Mouse (Mus musculus): ENCODE results near the gene Dnajc4. TPM values are rescaled to one million over a fixed set of nuclear protein-coding genes. Genes with fewer than 3 reads are reported as not detected.

Dnajc4 gene
- total RNA-seq, 2 experiments from 2014 or later = 43.4 to 50.0 TPM

DNA sequence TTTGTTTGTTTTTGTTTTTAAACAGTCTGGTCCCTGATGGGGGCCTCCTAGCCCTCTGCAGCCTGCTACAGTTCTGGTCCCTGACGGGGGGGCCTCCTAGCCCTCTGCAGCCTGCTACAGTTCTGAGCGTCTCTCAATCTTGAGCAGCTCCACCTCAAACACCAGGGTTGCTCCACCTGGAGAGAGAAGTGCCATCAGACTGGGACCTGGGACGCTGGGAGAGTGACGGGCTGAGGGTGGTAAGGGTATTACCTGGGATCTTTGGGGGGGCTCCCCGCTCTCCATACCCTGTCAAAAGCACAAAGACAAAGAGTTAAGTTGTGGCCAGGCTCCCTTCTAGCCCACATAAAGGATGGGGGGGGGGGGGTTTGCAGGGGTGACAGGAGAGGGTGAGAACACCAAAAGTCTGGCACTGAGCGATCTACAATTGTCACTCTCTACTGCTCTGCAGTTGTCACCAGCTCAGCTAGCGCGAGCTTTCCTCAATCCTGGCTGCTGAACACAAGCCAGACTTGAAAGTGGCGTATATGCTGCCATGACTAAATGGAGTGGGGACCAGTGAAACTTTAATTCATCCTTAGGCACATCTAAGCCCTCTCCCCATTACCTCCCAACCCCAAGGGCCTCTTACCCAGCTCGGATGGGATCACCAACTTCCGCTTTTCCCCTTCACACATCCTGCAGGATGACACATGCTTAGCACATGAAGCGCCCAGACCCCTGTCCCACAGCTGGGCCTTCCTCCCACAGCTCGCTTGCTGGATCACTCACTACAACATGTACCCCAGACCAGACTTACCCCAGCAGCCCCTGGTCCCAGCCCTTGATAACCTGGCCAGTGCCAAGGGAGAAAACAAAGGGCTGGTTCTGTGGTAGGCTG is 14.4 kb downstream of the Dnajc4 start:
- DNase-seq (ENCODE audit: low spot score in 2 of 2) = no peak

DNA sequence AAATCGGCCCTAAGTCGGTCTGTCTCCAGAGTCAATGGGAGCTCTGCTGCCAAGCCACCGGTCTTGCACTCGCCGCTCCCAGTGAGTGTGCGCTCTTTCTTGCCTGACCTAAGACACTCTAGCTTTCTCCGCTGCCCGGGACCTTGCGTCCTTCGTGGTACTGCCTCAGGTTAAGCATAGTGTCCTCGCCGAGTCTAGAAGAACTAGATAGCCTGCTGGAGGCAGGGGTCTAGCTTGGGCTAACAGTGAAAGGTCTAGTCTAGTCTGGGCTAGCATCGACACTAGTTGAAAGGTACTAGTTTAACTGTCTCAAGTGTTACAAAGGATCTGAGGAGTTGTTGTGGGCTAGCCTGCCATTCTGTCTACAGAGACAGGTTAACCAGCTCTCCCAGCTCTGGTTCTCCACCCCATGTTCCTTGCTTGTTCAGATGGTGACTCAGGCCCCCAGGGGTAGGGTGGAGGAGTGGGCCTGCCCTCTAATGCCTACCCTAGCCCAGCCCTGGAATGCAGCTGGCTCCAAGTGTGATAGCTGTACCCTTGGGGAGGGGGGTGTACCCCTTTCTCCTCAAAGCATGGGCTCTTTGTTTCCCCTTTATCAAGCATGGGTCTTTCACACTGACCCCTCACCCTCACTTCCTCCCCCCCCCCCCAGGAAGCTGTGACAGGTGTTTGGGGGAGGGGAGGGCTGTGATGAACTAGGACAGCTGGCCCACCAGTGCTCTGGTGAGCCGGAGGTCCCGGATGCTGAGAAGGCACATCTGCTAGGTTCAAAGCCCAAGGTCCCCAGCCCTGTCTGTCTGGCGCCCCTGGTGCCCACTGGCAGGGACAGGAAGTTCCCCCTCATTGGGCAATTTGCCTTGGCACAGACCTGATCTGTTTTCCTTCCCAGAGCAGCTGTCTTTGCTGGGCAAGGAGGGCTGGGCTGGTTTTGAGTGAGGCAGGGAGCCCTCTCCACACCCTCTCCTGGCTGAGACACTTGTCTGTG is 16.5 kb downstream of the Dnajc4 start, which contains the start of gene Plcb3:
Plcb3 (minus strand) TSS at position 934 of the 985 bp plus-strand sequence.
- peak; percentile 51 to 52 for DNase-seq (ENCODE audit: low spot score in 2 of 2)

DNA sequence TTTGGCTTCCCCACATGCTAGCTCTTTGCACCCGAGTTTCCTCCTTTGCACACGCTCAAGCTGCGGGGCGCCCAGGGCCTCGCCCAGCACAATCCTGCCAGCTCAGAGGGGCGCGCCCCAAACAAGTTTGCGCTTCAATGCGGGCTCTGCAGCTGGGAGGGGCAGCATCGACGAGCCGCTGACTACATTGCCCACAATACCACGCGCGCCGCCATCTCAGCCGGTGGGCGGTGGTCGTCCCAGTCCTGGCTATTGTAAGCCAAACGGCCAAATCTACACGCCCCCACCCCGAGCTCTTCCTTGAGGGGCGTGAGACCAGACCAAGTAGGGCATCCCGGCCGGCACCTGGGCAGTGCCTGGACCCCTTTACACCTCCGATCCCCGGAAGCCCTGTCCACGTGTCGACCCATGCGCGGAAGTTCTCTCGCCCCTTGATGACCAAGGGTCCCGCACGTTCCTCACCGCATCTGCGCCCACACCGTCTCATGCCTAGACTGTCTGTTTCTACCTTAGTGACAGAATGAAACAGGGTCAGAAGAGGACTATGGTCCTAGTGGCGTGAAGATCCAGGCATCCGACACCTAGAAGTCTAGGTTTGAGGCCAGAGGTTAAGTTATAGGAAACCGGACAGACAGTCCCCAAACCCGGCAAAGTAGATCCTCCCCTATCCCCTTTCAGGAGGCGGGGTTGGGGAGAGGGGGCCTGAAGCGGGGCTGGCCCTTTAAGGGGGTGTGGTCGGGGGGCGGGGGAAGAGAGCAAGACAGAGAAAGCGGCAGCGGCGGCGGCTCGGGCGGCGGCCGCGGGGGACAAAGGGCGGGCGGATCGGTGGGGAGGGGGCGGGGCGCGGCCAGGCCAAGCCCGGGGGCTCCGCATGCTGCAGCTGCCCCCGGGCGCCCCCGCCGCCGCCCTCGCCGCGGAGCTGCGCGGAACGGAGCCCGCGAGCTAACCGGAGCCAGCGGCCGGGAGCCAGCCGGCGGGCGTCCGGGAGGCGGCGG is 17.9 kb downstream of the Dnajc4 start, which contains the start of gene Ppp1r14b:
Ppp1r14b (plus strand) TSS at position 758 of the 995 bp plus-strand sequence.
- peak; percentile 71 to 73 for DNase-seq (ENCODE audit: low spot score in 2 of 2)

DNA sequence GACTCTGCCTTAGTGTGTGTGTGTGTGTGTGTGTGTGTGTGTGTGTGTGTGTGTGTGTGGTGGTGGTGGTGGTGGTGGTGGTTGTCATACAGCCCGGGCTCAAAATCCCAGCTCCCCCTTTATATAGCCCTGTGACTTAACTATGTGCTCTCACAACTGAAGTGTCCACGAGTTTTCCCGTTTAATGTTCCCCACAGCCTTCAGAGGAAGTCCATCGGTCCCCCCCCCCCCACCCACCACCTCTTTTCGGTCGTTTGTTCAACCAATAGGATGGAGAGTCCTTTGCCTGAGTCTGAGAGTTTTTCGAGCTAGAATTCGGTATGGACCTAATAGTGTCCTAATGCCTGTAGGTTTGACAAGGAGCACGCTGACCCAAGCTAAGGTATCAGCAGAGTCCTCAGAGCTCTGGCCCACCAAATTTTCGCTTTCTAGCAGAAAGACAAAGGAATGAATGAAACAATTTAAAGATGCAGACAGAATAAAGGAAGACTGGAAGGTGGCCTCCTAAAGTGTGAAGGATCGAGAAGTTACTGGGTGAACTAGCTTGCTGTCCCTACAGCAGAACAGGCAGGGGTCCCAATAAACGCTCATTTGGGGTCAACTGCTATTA is 18.7 kb downstream of the Dnajc4 start:
- no peak for DNase-seq (ENCODE audit: low spot score in 2 of 2)

DNA sequence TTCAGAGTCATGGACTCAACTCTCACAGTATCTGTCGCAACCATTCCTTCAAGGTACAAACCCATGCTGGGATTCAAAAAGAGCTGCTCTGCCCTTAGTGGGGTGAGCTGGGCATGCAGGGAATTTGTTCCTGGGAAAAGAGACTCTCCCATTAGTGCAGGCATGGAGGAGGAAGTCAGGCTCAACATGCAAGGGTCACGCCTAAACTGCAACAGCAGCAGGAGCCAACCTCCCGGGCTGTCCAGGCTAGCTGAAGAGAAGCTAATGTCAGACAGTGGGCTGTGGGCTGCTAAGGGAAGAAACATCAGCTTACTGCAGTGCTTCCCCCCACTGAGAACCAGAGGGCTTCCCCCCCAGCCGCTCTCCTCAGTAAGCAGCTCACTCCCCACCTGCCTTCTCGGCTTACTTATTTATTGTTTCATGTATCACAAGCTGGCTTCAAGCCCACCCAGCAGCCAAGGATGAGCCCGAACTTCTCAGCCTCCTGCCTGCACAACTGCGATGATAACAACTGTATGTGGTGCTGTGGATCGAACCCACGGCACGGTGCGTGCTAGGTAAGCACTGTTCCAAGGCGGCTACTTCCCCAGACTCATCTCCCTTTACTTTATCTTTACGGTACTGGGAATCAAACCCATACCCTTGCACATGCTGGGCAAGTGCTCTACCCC is 20.0 kb downstream of the Dnajc4 start:
- DNase-seq (ENCODE audit: low spot score in 2 of 2) = no peak

DNA sequence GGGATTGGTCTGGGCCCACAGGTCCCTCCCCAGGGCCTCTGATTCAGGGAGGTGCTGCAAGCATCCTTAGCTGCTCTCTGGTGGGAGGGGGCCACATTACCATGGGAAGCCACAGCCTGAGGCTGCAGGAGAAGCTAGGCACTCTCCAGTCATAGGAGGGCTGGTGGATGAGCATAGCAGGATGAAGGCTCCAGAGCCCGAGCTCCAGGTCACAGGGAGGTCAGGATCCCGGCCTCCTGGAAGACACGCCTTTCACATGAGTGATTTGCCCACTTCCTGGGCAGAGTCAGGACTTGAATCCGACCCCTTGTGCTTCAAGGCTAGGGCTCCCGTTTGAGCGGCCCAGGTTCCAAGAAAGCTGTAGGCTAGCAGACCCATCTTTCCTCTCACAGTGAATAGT is 20.7 kb downstream of the Dnajc4 start:
- no peak for DNase-seq (ENCODE audit: low spot score in 2 of 2)

DNA sequence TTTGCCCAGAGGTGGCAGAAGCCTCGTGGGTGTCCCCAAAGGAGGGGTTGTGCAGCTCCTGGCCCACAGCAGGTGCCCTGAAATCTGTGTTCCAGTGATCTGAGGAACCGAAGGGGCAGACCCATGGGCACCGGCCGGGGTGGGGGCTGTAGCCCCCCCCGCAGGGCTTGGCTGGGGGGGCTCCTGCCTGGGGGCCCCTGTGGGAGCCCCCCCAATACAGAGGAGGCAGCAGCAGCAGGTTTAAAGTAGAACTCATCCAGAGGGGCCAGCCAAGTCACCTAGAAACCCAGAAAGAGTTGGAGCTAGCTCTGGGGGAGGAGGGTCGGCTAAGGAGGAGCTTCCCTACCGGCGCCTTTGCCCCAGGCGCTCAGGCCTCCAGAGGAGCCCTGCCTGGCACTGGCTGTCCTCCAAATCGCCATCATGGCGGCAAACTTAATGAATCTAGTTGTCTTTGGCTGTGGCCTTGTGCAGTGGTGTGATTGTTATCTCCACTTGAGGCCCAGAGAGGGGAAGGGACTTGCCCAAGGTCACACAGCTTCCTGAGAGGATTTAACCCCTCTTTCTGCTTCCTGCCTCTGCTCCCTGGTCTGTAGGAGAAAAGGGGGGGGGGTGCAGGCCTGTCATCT is 21.8 kb downstream of the Dnajc4 start:
- DNase-seq (ENCODE audit: low spot score in 2 of 2) = no peak

DNA sequence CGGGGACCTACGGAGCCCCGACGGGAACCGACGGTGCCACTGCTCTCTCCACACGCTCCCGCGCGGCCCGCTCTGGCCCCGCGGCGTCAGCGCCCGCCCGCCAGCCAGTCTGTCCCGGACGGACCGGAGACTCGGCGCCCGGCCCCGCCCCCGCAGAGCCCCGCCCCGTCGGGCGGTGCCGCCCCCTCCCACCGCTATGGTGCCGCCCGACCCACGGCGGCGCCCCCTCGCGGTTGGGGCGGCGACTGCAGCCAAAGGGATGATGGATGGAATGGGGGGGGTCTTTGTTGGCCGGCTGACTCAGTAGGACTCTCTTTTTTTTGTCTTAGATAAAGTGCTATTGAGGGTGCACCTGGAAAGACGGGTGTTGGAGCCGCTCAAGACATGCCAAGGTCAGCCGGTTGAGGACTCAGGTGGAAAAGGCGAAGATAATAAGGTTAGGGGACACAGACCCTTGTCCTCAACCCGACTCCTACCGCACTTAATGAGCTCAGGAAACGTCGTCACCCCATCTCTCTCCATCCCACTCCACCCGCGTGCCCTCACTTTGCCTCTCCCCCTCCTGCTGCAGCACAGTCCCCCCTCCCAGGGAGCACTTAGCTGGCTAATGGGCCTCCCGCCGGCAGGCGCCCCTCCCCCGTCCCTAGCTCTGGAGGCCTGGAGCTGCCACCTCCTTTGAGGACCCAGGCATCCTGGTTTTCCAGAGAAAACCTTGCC is 22.5 kb downstream of the Dnajc4 start:
- peak; percentile 80 to 90 for DNase-seq (ENCODE audit: low spot score in 2 of 2)

DNA sequence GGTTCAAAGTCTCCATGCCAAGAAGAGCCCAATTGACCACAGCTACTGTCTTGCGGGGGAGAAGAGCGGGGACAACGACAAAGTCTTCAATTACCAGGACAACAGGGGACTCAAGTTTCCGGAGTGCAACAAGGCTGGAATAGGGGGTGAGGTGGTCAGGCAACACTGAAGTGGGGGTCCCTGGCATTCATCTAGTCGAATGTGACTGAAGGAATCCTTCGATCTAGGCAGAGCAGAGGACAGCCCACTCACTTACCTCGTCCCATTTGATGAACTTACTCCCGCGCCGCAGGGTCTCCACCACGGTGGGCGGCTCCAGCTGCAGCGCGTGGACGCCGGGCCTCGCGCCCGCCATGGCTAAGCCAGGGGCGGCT is 23.1 kb downstream of the Dnajc4 start:
- DNase-seq (ENCODE audit: low spot score in 2 of 2) = no peak

DNA sequence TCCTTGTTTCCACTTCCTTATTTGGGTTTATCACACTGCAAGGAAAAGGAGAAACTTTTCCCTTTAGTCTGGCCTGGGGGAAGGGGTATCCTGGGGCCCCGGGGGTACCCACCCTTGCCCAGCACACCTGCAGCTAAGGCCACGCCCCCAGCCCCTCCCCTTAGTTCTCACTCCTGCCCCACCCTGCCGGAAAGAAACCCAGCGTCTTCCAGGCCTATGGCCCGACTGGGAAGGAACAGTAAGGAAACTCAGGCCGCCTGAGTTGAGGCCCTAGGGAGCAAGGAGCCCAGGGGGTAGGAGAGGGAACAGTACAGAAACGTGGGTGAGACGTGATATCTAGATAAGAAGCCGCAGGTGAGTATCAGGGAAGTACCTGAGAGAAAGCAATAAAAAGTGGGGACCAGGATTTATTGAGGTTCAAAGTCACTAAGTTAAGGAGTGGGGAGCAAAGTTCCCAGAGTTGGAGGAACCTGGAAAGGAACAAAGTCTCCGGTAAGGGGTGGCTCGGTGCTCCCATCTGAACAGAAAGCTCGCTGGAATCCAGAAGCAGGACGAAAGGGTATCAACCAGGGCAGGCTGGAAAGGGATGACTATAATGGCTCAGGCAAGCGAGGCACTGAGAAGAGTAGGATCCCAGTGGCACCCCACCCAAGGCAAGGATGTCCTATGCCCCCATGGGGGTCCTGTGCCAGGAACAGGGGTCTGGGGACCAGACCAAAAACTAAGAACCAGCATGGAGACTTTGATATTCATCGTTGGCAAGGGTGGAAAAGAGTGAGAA is 23.7 kb downstream of the Dnajc4 start:
- peak in 1 of 2 experiments; percentile 35 for DNase-seq (ENCODE audit: low spot score in 2 of 2)

DNA sequence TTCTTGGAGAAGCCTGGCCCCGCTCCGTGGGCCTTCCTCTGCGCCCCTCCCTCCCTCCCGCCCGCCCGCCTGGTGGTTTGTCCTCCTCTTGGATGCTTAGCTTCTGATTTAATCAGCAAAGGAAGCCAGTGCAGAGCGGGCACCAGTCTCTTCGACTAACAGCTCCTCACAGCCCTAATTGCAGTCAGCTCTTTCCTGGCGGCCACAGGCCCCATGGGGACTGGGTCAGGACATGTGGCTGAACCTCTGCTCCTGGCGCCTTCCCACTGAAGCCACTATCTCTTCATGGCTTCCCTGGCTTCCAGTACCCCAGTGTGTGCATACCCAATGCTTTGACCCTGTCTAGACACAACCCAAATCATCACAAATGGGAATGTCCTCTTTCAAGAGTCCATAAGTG is 35.9 kb downstream of the Dnajc4 start:
- no peak for DNase-seq (ENCODE audit: low spot score in 2 of 2)

DNA sequence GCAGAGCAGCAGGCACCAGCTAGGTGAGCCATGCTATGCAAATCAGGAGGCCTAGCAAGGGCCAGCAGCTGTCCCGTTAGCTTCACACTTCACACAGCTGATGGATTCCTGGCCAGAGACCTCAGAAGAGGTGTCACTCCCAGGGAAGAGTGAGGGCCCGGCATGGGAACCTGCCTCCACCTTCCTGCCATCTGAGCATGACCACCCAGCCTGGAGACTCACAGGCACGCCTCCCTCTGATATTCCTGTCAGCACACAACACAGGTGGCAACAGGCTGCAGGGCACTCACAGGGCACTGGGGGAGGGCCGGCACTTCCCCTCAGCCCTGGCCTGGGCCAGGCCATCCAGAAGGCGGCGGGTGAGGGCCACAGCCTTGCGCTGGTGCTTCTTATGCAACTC is 36.9 kb downstream of the Dnajc4 start:
- DNase-seq (ENCODE audit: low spot score in 2 of 2) = no peak

DNA sequence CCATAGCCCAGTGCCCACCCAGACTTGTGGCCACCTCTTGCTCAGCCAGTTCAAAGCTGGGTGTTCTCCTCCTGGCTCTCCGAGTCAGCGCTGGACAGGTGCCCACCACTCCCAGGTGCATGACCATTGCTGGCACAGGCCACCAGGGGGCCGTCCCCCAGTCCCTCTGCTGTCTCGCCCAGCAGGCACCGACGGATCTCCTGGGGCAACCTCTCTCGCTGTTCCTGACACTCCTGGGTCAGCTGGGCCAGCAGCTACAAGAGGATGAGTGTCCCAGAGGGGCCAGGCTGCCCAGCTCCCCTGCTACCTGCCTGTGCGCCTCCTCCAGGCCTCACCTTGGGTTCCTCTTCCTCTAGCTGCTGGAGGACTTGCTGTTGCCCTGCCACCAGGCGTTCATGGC is 38.3 kb downstream of the Dnajc4 start:
- peak in 1 of 2 experiments; percentile 57 for DNase-seq (ENCODE audit: low spot score in 2 of 2)

DNA sequence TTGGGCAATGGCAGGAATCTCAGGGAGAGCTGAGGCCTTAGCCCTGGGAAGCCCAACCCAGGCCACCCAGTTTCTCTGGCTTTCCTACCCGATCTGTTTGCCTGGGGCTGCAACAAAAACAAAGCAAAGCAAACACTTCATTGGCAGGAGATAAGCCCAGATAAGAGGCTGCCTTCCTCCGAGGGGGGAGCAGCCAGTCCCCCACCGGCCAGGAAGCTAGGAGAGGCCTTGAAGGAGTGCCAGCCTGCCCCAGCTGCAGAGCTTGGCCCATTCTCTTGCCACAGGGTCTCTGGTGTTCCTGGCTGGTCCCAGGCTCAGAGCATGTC is 39.7 kb downstream of the Dnajc4 start:
- peak; percentile 56 to 58 for DNase-seq (ENCODE audit: low spot score in 2 of 2)

DNA sequence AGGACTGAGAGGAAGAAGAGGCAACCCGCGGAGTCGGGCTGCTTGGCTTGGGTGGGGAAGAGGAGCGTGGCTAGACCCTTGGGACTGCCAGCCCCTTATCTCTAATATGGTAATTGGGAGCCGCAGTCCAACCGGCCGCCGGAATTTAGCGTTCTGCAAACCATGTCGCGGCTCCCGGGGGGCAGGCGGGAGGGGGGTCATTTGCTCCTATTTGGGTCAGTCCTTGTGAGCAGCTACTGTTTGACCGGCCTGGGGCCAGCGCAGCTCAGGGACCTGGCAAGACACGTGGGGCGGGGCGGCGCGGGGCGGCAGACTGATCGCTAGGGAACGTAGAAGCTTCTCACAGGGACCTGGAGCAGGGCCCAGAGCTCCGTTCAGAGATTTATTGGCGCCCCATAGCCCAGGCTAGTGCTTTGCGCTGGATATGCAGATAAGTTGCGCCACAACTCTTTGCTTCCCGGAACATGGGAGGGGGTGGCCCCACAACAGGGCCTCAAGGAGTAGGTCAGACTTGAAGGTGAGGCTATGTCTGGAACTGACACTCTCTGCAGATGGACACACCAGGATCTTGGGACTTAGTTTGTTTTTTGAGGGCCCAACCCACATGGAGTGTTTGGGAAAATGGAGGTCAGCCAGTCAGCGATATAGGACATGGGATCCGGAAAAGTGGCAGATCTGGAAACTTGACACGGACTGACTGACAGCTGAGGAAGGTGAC is 40.2 kb downstream of the Dnajc4 start:
- DNase-seq (ENCODE audit: low spot score in 2 of 2) = peak; percentile 78 to 83

DNA sequence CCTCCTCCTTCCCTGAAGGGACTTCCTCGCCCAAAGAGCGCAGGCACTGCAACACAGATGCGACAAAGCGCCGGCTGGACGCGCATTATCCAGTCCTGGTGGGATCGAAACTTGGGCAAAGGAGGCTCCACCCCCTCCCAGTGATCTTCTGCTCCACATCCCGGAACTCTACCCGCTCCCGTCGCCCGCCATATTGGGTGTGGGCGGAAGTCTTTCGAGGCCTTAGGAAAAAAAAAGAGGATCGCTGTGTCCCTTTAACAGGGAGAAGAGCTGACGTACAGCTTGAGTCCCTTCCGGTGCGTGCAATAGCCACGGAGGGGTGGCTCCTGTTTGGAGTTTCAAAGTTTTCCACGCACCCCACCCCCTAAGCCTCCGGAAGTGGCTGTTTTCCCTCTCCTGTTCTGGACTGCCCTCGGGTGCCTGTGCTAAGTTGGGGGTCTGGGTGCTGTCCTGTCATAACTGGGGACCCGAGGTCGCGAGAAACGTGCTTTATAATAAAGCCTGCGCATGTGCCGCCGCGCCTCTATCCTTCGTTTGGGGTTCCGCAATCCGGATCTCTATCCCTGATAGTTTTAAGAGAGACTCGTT is 40.9 kb downstream of the Dnajc4 start:
- DNase-seq (ENCODE audit: low spot score in 2 of 2) = peak; percentile 87 to 90
